Mouse (Mus musculus) CH12.LX (cell line): ENCODE data around the gene Hamp2.
"Not testable (repeated sequence)": the region's sequence is repeated elsewhere in the genome, so short reads cannot be mapped to it uniquely, and the experiment has no call there.

Experiments
- CHD2 ChIP-seq: IDR thresholded peaks from 2 replicates; pipeline ENCODE4 v1.6.1; 2011; ENCODE audit warnings: low read length, improper control_type of control experiment
- CTCF ChIP-seq, 2 experiments: IDR thresholded peaks in 1 of 2; conservative IDR thresholded peaks in 1 of 2; 2 replicates each; pipeline ENCODE4 v1.5.1; 2011 to 2012; ENCODE audit warnings: low read depth in 2 of 2, low read length in 2 of 2, improper control_type of control experiment in 1 of 2, inconsistent platforms in 1 of 2, mild to moderate bottlenecking in 1 of 2, moderate library complexity in 1 of 2
- GABPA ChIP-seq: IDR thresholded peaks from 2 replicates; pipeline ENCODE4 v1.6.1; 2012; ENCODE audit warnings: low read depth, low read length, improper control_type of control experiment, inconsistent platforms; ENCODE audit not compliant: insufficient replicate concordance
- JUN ChIP-seq: IDR thresholded peaks from 2 replicates; pipeline ENCODE4 v1.6.1; 2011; ENCODE audit warnings: low read depth, mild to moderate bottlenecking, low read length, improper control_type of control experiment, moderate library complexity; ENCODE audit not compliant: insufficient read depth
- MAX ChIP-seq: IDR thresholded peaks from 2 replicates; pipeline ENCODE4 v1.6.1; 2011; ENCODE audit warnings: low read length, improper control_type of control experiment
- MXI1 ChIP-seq: IDR thresholded peaks from 2 replicates; pipeline ENCODE4 v1.6.1; 2011; ENCODE audit warnings: mild to moderate bottlenecking, low read depth, low read length, improper control_type of control experiment
- NELFE ChIP-seq: IDR thresholded peaks from 2 replicates; pipeline ENCODE4 v1.6.1; 2011; ENCODE audit warnings: low read depth, low read length, improper control_type of control experiment
- POLR2A ChIP-seq: IDR thresholded peaks from 2 replicates; pipeline ENCODE4 v1.6.1; 2011; ENCODE audit warnings: low read depth, mild to moderate bottlenecking, improper control_type of control experiment, low read length
- POLR2AphosphoS2 ChIP-seq: IDR thresholded peaks from 2 replicates; pipeline ENCODE4 v1.6.1; 2011; ENCODE audit warnings: low read depth, low read length, improper control_type of control experiment
- ZMIZ1 ChIP-seq: IDR thresholded peaks from 2 replicates; pipeline ENCODE4 v1.6.1; 2012; ENCODE audit warnings: low read depth, mild to moderate bottlenecking, inconsistent platforms, low read length, improper control_type of control experiment

DNA sequence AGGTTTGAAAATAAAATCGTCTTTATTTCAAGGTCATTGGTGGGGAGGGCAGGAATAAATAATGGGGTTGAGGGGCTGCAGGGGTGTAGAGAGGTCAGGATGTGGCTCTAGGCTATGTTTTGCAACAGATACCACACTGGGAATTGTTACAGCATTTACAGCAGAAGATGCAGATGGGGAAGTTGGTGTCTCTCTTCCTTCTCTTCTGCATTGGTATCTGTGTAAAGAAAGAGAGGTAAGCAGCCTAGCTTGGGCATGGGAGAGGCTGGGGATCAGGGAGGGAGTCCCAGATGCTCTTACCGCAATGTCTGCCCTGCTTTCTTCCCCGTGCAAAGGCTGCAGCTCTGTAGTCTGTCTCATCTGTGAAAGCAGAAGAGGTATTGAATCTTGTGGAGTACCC lies 17.9 kb upstream of the Hamp2 start:
- not testable (repeated sequence) for TF ChIP-seq POLR2A; GABPA; CHD2; NELFE; MAX; POLR2AphosphoS2; CTCF (conservative IDR thresholded peaks at IDR 0.05 in 1 of 2, IDR thresholded peaks at IDR 0.05 in 1 of 2; ENCODE audit: low read depth in 2 of 2, low read length in 2 of 2); JUN; MXI1; ZMIZ1
